Mouse (Mus musculus) CH12.LX (cell line): Measurements from ENCODE around the gene Snx11. TPM values are rescaled to one million over a fixed set of nuclear protein-coding genes. Genes with fewer than 3 reads are reported as not detected.

ENCODE experiments used
- DNase-seq: peaks from one replicate; pipeline ENCODE4 v3.0.0-alpha.2; 2013; ENCODE audit errors: extremely low read depth
- H3K27ac ChIP-seq: 2 replicates; pipeline ENCODE4 v1.5.1; 2012; ENCODE audit warnings: low read depth, mild to moderate bottlenecking, control low read depth, moderate library complexity; ENCODE audit not compliant: insufficient read depth
- H3K27me3 ChIP-seq: replicated peaks from 2 replicates; pipeline ENCODE3; 2012; ENCODE audit warnings: inconsistent platforms
- H3K36me3 ChIP-seq, 2 experiments: replicated peaks in 1 of 2; 2 replicates each; pipeline versions ENCODE3 to v1.6.1; 2012; ENCODE audit warnings: inconsistent platforms in 1 of 2, low read length in 1 of 2, mild to moderate bottlenecking in 1 of 2, mixed read lengths in 1 of 2, moderate library complexity in 1 of 2; ENCODE audit not compliant: control insufficient read depth in 1 of 2, insufficient read depth in 1 of 2
- H3K4me1 ChIP-seq, 2 experiments: 2 replicates each; pipeline ENCODE4 v1.6.1; 2012; ENCODE audit warnings: inconsistent platforms in 1 of 2, moderate library complexity in 1 of 2; ENCODE audit not compliant: insufficient read depth in 2 of 2, control insufficient read depth in 1 of 2
- H3K4me2 ChIP-seq: 2 replicates; pipeline ENCODE4 v1.6.1; 2012; ENCODE audit warnings: low read depth, mild to moderate bottlenecking, control low read depth; ENCODE audit not compliant: poor library complexity, insufficient read depth, severe bottlenecking
- H3K4me3 ChIP-seq, 3 experiments: fragments of 150-350 bp in 1 of 3; sonication (generic) in 1 of 3; replicated peaks in 1 of 3; 2 replicates each; pipeline versions ENCODE3 to v1.5.1; 2011 to 2012; ENCODE audit warnings: low read depth in 2 of 3, low read length in 2 of 3, mild to moderate bottlenecking in 2 of 3, moderate library complexity in 2 of 3, control low read depth in 1 of 3, improper control_type of control experiment in 1 of 3, inconsistent platforms in 1 of 3, mixed read lengths in 1 of 3; ENCODE audit not compliant: poor library complexity in 1 of 3
- H3K79me2 ChIP-seq: replicated peaks from 2 replicates; pipeline ENCODE4 v1.6.1; 2012; ENCODE audit warnings: mild to moderate bottlenecking, moderate library complexity; ENCODE audit not compliant: control insufficient read depth, poor library complexity, insufficient read depth, severe bottlenecking; ENCODE audit errors: extremely low read depth
- H3K9ac ChIP-seq: 2 replicates; pipeline ENCODE4 v1.6.1; 2012; ENCODE audit warnings: low read depth, mild to moderate bottlenecking, control low read depth, moderate library complexity; ENCODE audit not compliant: insufficient read depth
- H3K9me3 ChIP-seq: replicated peaks from 2 replicates; pipeline ENCODE3; 2012; ENCODE audit warnings: low read length, inconsistent platforms, mixed read lengths
- BHLHE40 ChIP-seq: IDR thresholded peaks from 2 replicates; pipeline ENCODE4 v1.6.1; 2011; ENCODE audit warnings: mild to moderate bottlenecking, low read depth, low read length, improper control_type of control experiment
- CHD2 ChIP-seq: IDR thresholded peaks from 2 replicates; pipeline ENCODE4 v1.6.1; 2011; ENCODE audit warnings: low read length, improper control_type of control experiment
- CTCF ChIP-seq, 2 experiments: IDR thresholded peaks in 1 of 2; conservative IDR thresholded peaks in 1 of 2; 2 replicates each; pipeline ENCODE4 v1.5.1; 2011 to 2012; ENCODE audit warnings: low read depth in 2 of 2, low read length in 2 of 2, improper control_type of control experiment in 1 of 2, inconsistent platforms in 1 of 2, mild to moderate bottlenecking in 1 of 2, moderate library complexity in 1 of 2
- HCFC1 ChIP-seq: IDR thresholded peaks from 2 replicates; pipeline ENCODE4 v1.6.1; 2012; ENCODE audit warnings: low read depth, mild to moderate bottlenecking, inconsistent platforms, low read length, improper control_type of control experiment
- IRF4 ChIP-seq: IDR thresholded peaks from 2 replicates; pipeline ENCODE4 v1.6.1; 2014; ENCODE audit warnings: low read depth, mild to moderate bottlenecking, inconsistent platforms, low read length, improper control_type of control experiment
- JUN ChIP-seq: IDR thresholded peaks from 2 replicates; pipeline ENCODE4 v1.6.1; 2011; ENCODE audit warnings: low read depth, mild to moderate bottlenecking, low read length, improper control_type of control experiment, moderate library complexity; ENCODE audit not compliant: insufficient read depth
- NELFE ChIP-seq: IDR thresholded peaks from 2 replicates; pipeline ENCODE4 v1.6.1; 2011; ENCODE audit warnings: low read depth, low read length, improper control_type of control experiment
- RAD21 ChIP-seq: IDR thresholded peaks from 2 replicates; pipeline ENCODE4 v1.6.1; 2011; ENCODE audit warnings: low read depth, mild to moderate bottlenecking, low read length, improper control_type of control experiment, moderate library complexity
- dilution Hi-C: fragments of 300-500 bp; cut with MboI; formaldehyde crosslinking; loops from 2 replicates; pipeline ENCODE4 v1.14.3; 2020; ENCODE audit warnings: low sequenced_read_pairs; ENCODE audit not compliant: extremely low pct_unique_long_range_greater_than_20kb, extremely low pct_ligation_motif_present
- in situ Hi-C: fragments of 300-500 bp; cut with MboI; formaldehyde crosslinking; loops from 3 replicates; pipeline ENCODE4 v1.14.3; 2019; ENCODE audit warnings: low sequenced_read_pairs, low pct_ligation_motif_present, low pct_unique_long_range_greater_than_20kb, mixed read lengths
- polyA plus RNA-seq: library from polyadenylated mRNA; unstranded; fragments of >175 nt; gene quantifications from 2 replicates; pipeline ENCODE4 v1.2.1, GENCODE M21; 2012; ENCODE audit warnings: low read depth; ENCODE audit not compliant: insufficient read length
- total RNA-seq, 2 experiments: library from RNA; depleted of rRNA; stranded (reverse); fragments of 300-350 nt in 1 of 2; fragments of >200 nt in 1 of 2; gene quantifications; 2 replicates each; pipeline ENCODE4 v1.2.3; 2012 to 2014

The Snx11 gene
- total and polyA plus RNA-seq, 3 experiments: 153 to 244 (median 217) TPM

- H3K4me1 ChIP-seq: peaks cover 0 to 2% of the 10 kb centered on the region in 2 experiments; a peak in 1 of 4 replicates
- H3K9me3 ChIP-seq: no peaks in the 10 kb centered on the region
- TF ChIP-seq CHD2: peak; percentile 62; the same call in 1 of the 2 replicates
- TF ChIP-seq NELFE: no peak
- TF ChIP-seq JUN: no peak
- TF ChIP-seq RAD21: peak; percentile 44
- TF ChIP-seq CTCF (conservative IDR thresholded peaks at IDR 0.05 in 1 of 2, IDR thresholded peaks at IDR 0.05 in 1 of 2; ENCODE audit: low read depth in 2 of 2, low read length in 2 of 2): peak in 1 of 2 experiments; percentile 53; a peak in 2 of 4 replicates
- H3K9ac ChIP-seq: no peak overlapping the region
- in situ Hi-C loops (no loop called here), dilution Hi-C loops (no loop called here)
- no peaks in the 10 kb centered on the region for H3K36me3 ChIP-seq
- no peak overlapping the region for H3K4me2 ChIP-seq
- H3K4me3 ChIP-seq: no peak overlapping the region
- H3K27ac ChIP-seq: no peak overlapping the region
- peaks cover 22% of the 10 kb centered on the region for H3K27me3 ChIP-seq
- no peak for DNase-seq
- no peaks in the 10 kb centered on the region for H3K79me2 ChIP-seq
Measured at GRCm38 (mm10) chr11:96737673-96738471, 39.5 kb downstream of the Snx11 start.

- TF ChIP-seq NELFE (no peak), BHLHE40 (no peak), IRF4 (no peak), JUN (no peak)
- TF ChIP-seq, all 38 proteins: peak for 0
- no peaks in the 10 kb centered on the region for H3K9me3 ChIP-seq
- no peak overlapping the region for H3K9ac ChIP-seq
- no peak for DNase-seq
- H3K4me3 ChIP-seq: no peak overlapping the region
- no peak overlapping the region for H3K27ac ChIP-seq
- H3K4me1 ChIP-seq: peaks cover 0 to 2% of the 10 kb centered on the region in 2 experiments; a peak in 1 of 4 replicates
- dilution Hi-C loops: no loop called here
- in situ Hi-C loops: no loop called here
- no peaks in the 10 kb centered on the region for H3K79me2 ChIP-seq
- no peak overlapping the region for H3K4me2 ChIP-seq
- peaks cover 23% of the 10 kb centered on the region for H3K27me3 ChIP-seq
- no peaks in the 10 kb centered on the region for H3K36me3 ChIP-seq
Measured at GRCm38 (mm10) chr11:96736361-96736760, 41.0 kb downstream of the Snx11 start.

- no peak overlapping the region for H3K4me3 ChIP-seq
- H3K79me2 ChIP-seq: no peaks in the 10 kb centered on the region
- H3K27ac ChIP-seq: no peak overlapping the region
- H3K4me1 ChIP-seq: peaks cover 0 to 2% of the 10 kb centered on the region in 2 experiments; a peak in 1 of 4 replicates
- in situ Hi-C loops: no loop called here
- H3K27me3 ChIP-seq: peaks cover 22% of the 10 kb centered on the region
- H3K36me3 ChIP-seq: no peaks in the 10 kb centered on the region
- no peak overlapping the region for H3K9ac ChIP-seq
- no peaks in the 10 kb centered on the region for H3K9me3 ChIP-seq
- H3K4me2 ChIP-seq: no peak overlapping the region
- 0 out of 4 replicates have a peak, but pooled peaks of 1 of the 2 experiments have one; percentile 5 for TF ChIP-seq CTCF (conservative IDR thresholded peaks at IDR 0.05 in 1 of 2, IDR thresholded peaks at IDR 0.05 in 1 of 2; ENCODE audit: low read depth in 2 of 2, low read length in 2 of 2)
- no peak for TF ChIP-seq HCFC1
- DNase-seq: no peak
- dilution Hi-C loops: no loop called here
Measured at GRCm38 (mm10) chr11:96735908-96736307, 41.5 kb downstream of the Snx11 start.
